ENCODE assay signal across 9 mouse cellular contexts in the genomic region with DNA sequence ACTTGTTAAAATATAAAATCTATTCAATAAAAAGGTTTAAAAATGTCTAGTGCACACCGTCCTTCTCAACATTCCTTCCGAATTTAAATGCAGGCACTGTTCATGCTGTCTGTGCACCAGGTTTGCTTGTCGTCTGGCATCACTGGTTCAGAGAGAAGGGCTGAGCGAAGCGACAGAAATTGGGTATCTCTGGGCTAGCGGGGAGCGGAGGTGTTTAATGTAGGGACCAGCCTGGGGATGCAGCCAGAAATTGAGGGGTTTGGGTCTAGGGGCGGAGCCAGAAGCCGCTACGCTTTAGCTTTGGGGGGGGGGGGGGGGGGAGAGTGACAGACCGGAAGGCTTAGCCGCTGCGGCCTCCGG. TPM values are rescaled to one million over a fixed set of nuclear protein-coding genes. Genes with fewer than 3 reads are reported as not detected.
DNase-seq lines count a peak whose midpoint lies in the region; ATAC-seq and TF ChIP-seq lines count a peak whose summit lies in the region.
"Had no signal": no experiment of that assay in that cellular context is flagged by ENCODE, and none has a peak within 500 bp of the region (broad histone marks: within the 10 kb centered on the region; RNA-seq: fewer than 3 reads in every experiment).

No protein-coding gene starts in this region.

- H3K4me1 ChIP-seq in heart, postnatal 0 days (ENCODE audit: control insufficient read depth, insufficient read depth) = peaks cover 10% of the 10 kb centered on the region
- peaks cover 14% of the 10 kb centered on the region for H3K4me1 ChIP-seq in hindbrain, embryonic 12.5 days
- H3K4me1 ChIP-seq in midbrain, embryonic 12.5 days = peaks cover 16% of the 10 kb centered on the region

- no peak for TF ChIP-seq CTCF in heart, postnatal 0 days (IDR thresholded peaks at IDR 0.05; ENCODE audit: low read depth)
- no peak for TF ChIP-seq CTCF in Patski (IDR thresholded peaks at IDR 0.05)

- 1% methylated on average over 11 of the region's 14 CpGs for WGBS in heart, postnatal 0 days
- WGBS in hindbrain, embryonic 12.5 days = 6% methylated on average over 10 of the region's 14 CpGs
- WGBS in midbrain, embryonic 12.5 days = 2% methylated on average over 11 of the region's 14 CpGs

- POLR2A ChIA-PET in Patski (lab: Charles Lee) = no interaction called here

- peak overlapping the region; percentile 88; the same call in 1 of the 2 replicates for H3K9ac ChIP-seq in heart, postnatal 0 days (replicated peaks; ENCODE audit: low read depth, low read length)
- H3K9ac ChIP-seq in hindbrain, embryonic 12.5 days = peak overlapping the region; percentile 78
- peak overlapping the region; percentile 67 for H3K9ac ChIP-seq in midbrain, embryonic 12.5 days (replicated peaks)

- in situ Hi-C loops in Patski (cut with MboI; ENCODE audit: low pct_unique_long_range_greater_than_20kb) = no loop called here

- DNase-seq in heart, postnatal 0 days (ENCODE audit: low spot score) = no peak
- DNase-seq in heart, adult 9 months (ENCODE audit: low spot score in 2 of 2) = no peak
- no peak for DNase-seq in Patski (ENCODE audit: low read depth, low spot score)
- DNase-seq in frontal cortex, postnatal 25 days (ENCODE audit: low spot score in 2 of 2) = no peak
- no peak for DNase-seq in urinary bladder, adult 2 months (ENCODE audit: low spot score)
- no peak for DNase-seq in c-Kit-positive CD71-positive TER-119-positive erythroid progenitor cells, embryonic 14.5 days (ENCODE audit: low spot score)

- H3K4me3 ChIP-seq in heart, postnatal 0 days (ENCODE audit: low read depth, low read length) = peak overlapping the region; percentile 93
- H3K4me3 ChIP-seq in hindbrain, embryonic 12.5 days = peak overlapping the region; percentile 87
- peak overlapping the region; percentile 85 for H3K4me3 ChIP-seq in midbrain, embryonic 12.5 days

- H3K27ac ChIP-seq in heart, postnatal 0 days (ENCODE audit: low read depth) = peak overlapping the region; percentile 67; the same call in 1 of the 2 replicates
- H3K27ac ChIP-seq in hindbrain, embryonic 12.5 days = peak overlapping the region; percentile 84
- H3K27ac ChIP-seq in midbrain, embryonic 12.5 days (replicated peaks) = peak overlapping the region; percentile 75

- no peak for TF ChIP-seq EP300 in heart, postnatal 0 days (IDR thresholded peaks at IDR 0.05; ENCODE audit: low read depth)

- H3K36me3 ChIP-seq in heart, postnatal 0 days (replicated peaks; ENCODE audit: control insufficient read depth, insufficient read depth, low read length) = no peaks in the 10 kb centered on the region
- no peaks in the 10 kb centered on the region for H3K36me3 ChIP-seq in hindbrain, embryonic 12.5 days
- H3K36me3 ChIP-seq in midbrain, embryonic 12.5 days = no peaks in the 10 kb centered on the region

- H3K27me3 ChIP-seq in heart, postnatal 0 days (ENCODE audit: control insufficient read depth, insufficient read depth, low read length) = no peaks in the 10 kb centered on the region
- H3K27me3 ChIP-seq in Patski = peaks cover under 1% of the 10 kb centered on the region
- no peaks in the 10 kb centered on the region for H3K27me3 ChIP-seq in hindbrain, embryonic 12.5 days
- H3K27me3 ChIP-seq in midbrain, embryonic 12.5 days = no peaks in the 10 kb centered on the region

- ATAC-seq in heart, postnatal 0 days (ENCODE audit: insufficient read depth, low read depth) = no peak
- ATAC-seq in Patski = peak; percentile 3
- no peak for ATAC-seq in hindbrain, embryonic 12.5 days (ENCODE audit: low FRiP score)
- ATAC-seq in midbrain, embryonic 12.5 days (ENCODE audit: low FRiP score, low read depth) = no peak

- CTCF ChIA-PET in Patski (lab: Charles Lee) = no interaction called here

- H3K4me2 ChIP-seq in heart, postnatal 0 days (ENCODE audit: low read depth, low read length) = peak overlapping the region; percentile 97
- peak overlapping the region; percentile 85 for H3K4me2 ChIP-seq in hindbrain, embryonic 12.5 days (replicated peaks)
- H3K4me2 ChIP-seq in midbrain, embryonic 12.5 days (replicated peaks) = peak overlapping the region; percentile 88

- H3K9me3 ChIP-seq in heart, postnatal 0 days (replicated peaks; ENCODE audit: control insufficient read depth, low read length) = no peaks in the 10 kb centered on the region
- no peaks in the 10 kb centered on the region for H3K9me3 ChIP-seq in hindbrain, embryonic 12.5 days (replicated peaks)
- no peaks in the 10 kb centered on the region for H3K9me3 ChIP-seq in midbrain, embryonic 12.5 days

RNA-seq across cellular contexts. Expression of gene Lonp2, which starts 0.3 kb away (rescaled TPM):
- 49.9 and 63.0 TPM in 2 replicates for total RNA-seq in heart, postnatal 0 days (2014; rRNA removed; ENCODE audit: low replicate concordance)
- polyA plus RNA-seq in heart, postnatal 0 days (2015; fragmentation: Nextera tagmentation; extraction: Ambion mirVana) = 60.1 and 60.4 TPM in 2 replicates
- polyA plus RNA-seq in Patski (2021) = 106 TPM
- 84.1 and 95.2 TPM in 2 replicates for polyA plus RNA-seq in hindbrain, embryonic 12.5 days (2016; fragmentation: Nextera tagmentation; extraction: Ambion mirVana)
- 75.9 and 76.7 TPM in 2 replicates for polyA plus RNA-seq in midbrain, embryonic 12.5 days (2016; fragmentation: Nextera tagmentation; extraction: Ambion mirVana)
- polyA plus RNA-seq in urinary bladder, adult 2 months (2012; rRNA removed) = 71.5 and 73.5 TPM in 2 replicates

RNA-seq across cellular contexts. Expression of gene Abcc12, which starts 43.0 kb away (rescaled TPM):
- total RNA-seq in heart, postnatal 0 days (2014; rRNA removed; ENCODE audit: low replicate concordance) = not detected in 2 replicates
- polyA plus RNA-seq in heart, postnatal 0 days (2015; fragmentation: Nextera tagmentation; extraction: Ambion mirVana) = not detected in 2 replicates
- polyA plus RNA-seq in Patski (2021) = 0.03 TPM
- 0.05 TPM in 1 of 2 replicates, not detected in the other for polyA plus RNA-seq in hindbrain, embryonic 12.5 days (2016; fragmentation: Nextera tagmentation; extraction: Ambion mirVana)
- polyA plus RNA-seq in midbrain, embryonic 12.5 days (2016; fragmentation: Nextera tagmentation; extraction: Ambion mirVana) = 0.06 and 0.07 TPM in 2 replicates
- 0.06 TPM in 1 of 2 replicates, not detected in the other for polyA plus RNA-seq in urinary bladder, adult 2 months (2012; rRNA removed)
- total RNA-seq: gastrocnemius, adult 18-20 months had no signal
